Mouse (Mus musculus): ENCODE measurements around the gene Tars2. TPM values are rescaled to one million over a fixed set of nuclear protein-coding genes. Genes with fewer than 3 reads are reported as not detected.

Tars2 gene
- polyA plus RNA-seq, 1 experiment from 2014 or later, result 41.3 TPM

GRCm38 (mm10) chr3:95706273-95706672 lies 53.7 kb downstream of the Tars2 start:
- no peak for ATAC-seq (replicated peaks; ENCODE audit: extremely low read depth, insufficient read depth, low FRiP score)

GRCm38 (mm10) chr3:95704612-95705011 lies 55.4 kb downstream of the Tars2 start:
- Histone ChIP-seq H3K9ac (ENCODE audit: low read length) (no peak overlapping the region), H3K4me2 (ENCODE audit: low read depth, low read length) (no peak overlapping the region), H3K27me3 (ENCODE audit: control insufficient read depth, insufficient read depth, low read length) (no peaks in the 10 kb centered on the region), H3K27ac (ENCODE audit: low read length) (no peak overlapping the region), H3K9me3 (replicated peaks; ENCODE audit: control insufficient read depth, low read length) (no peaks in the 10 kb centered on the region), H3K4me1 (ENCODE audit: control insufficient read depth, insufficient read depth, low read length) (peaks cover 15% of the 10 kb centered on the region), H3K36me3 (ENCODE audit: control insufficient read depth, insufficient read depth) (no peaks in the 10 kb centered on the region), H3K4me3 (ENCODE audit: low read length) (no peak overlapping the region)
- 84% methylated on average over 4 of the region's 4 CpGs for WGBS
- no peak for ATAC-seq (replicated peaks; ENCODE audit: extremely low read depth, insufficient read depth, low FRiP score)

More at GRCm38 (mm10) chr3:95706273-95706672, 53.7 kb downstream of the Tars2 start:
- Histone ChIP-seq H3K9ac (ENCODE audit: low read length) (no peak overlapping the region), H3K4me1 (ENCODE audit: control insufficient read depth, insufficient read depth, low read length) (peaks cover 8% of the 10 kb centered on the region), H3K4me3 (ENCODE audit: low read length) (no peak overlapping the region), H3K27me3 (ENCODE audit: control insufficient read depth, insufficient read depth, low read length) (no peaks in the 10 kb centered on the region), H3K9me3 (replicated peaks; ENCODE audit: control insufficient read depth, low read length) (no peaks in the 10 kb centered on the region), H3K4me2 (ENCODE audit: low read depth, low read length) (no peak overlapping the region), H3K36me3 (ENCODE audit: control insufficient read depth, insufficient read depth) (no peaks in the 10 kb centered on the region), H3K27ac (ENCODE audit: low read length) (no peak overlapping the region)
- WGBS, result 86% methylated on average over 4 of the region's 4 CpGs

- Histone ChIP-seq H3K4me3 (ENCODE audit: low read length) (no peak overlapping the region), H3K36me3 (ENCODE audit: control insufficient read depth, insufficient read depth) (no peaks in the 10 kb centered on the region), H3K4me2 (ENCODE audit: low read depth, low read length) (no peak overlapping the region), H3K9ac (ENCODE audit: low read length) (no peak overlapping the region), H3K4me1 (ENCODE audit: control insufficient read depth, insufficient read depth, low read length) (peaks cover 15% of the 10 kb centered on the region), H3K27ac (ENCODE audit: low read length) (no peak overlapping the region), H3K9me3 (replicated peaks; ENCODE audit: control insufficient read depth, low read length) (no peaks in the 10 kb centered on the region), H3K27me3 (ENCODE audit: control insufficient read depth, insufficient read depth, low read length) (no peaks in the 10 kb centered on the region)
- ATAC-seq (replicated peaks; ENCODE audit: extremely low read depth, insufficient read depth, low FRiP score), result no peak
- 85% methylated on average over 3 of the region's 3 CpGs for WGBS
These were observed 56.7 kb downstream of the Tars2 start for GRCm38 (mm10) chr3:95703276-95703675.

DNA sequence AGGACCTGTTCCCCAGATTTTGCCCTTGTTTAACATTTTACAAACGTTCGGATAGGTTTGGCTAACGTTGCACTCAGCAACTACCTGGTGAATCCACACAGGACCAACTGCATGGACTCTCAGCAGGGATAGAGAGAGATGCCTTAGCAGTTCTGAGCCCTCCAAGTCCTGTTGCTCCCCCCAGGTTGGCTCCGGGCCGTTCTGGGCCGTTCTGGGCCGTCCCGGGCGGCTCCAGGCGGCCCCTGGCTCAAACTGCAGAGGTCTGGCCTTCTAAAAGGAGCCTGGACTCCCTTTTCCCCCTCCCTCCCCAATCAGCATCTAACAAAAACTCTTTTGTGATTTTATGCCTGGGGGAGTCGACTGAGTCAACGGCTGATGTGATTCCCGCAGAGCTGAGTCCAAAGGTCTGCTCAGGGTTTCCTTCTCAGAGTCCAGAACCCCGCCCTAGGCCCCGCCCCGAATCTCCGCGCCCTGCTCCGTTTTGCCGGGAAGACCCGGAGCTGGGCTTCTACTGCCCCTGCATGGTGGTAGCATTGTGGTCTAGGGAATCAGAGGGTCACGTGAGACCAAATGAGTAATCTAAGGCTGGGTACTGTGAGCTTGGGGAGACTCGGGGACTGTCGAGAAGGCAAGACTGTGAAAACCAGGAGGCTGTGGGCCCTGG lies 58.0 kb downstream of the Tars2 start:
- Histone ChIP-seq H3K27ac (ENCODE audit: low read length) (peak overlapping the region; percentile 70), H3K9ac (ENCODE audit: low read length) (peak overlapping the region; percentile 71), H3K4me3 (ENCODE audit: low read length) (peak overlapping the region; percentile 39), H3K27me3 (ENCODE audit: control insufficient read depth, insufficient read depth, low read length) (no peaks in the 10 kb centered on the region), H3K9me3 (replicated peaks; ENCODE audit: control insufficient read depth, low read length) (no peaks in the 10 kb centered on the region), H3K4me2 (ENCODE audit: low read depth, low read length) (peak overlapping the region; percentile 73), H3K4me1 (ENCODE audit: control insufficient read depth, insufficient read depth, low read length) (peaks cover 15% of the 10 kb centered on the region), H3K36me3 (ENCODE audit: control insufficient read depth, insufficient read depth) (no peaks in the 10 kb centered on the region)
- 8% methylated on average over 24 of the region's 24 CpGs for WGBS
- peak; percentile 90 for ATAC-seq (replicated peaks; ENCODE audit: extremely low read depth, insufficient read depth, low FRiP score)

- peak overlapping the region; percentile 60; the same call in 1 of the 2 replicates for H3K27ac ChIP-seq (ENCODE audit: low read length)
These were observed 58.9 kb downstream of the Tars2 start for GRCm38 (mm10) chr3:95701085-95701484.

GRCm38 (mm10) chr3:95700233-95700681 lies 59.7 kb downstream of the Tars2 start:
- H3K4me1 ChIP-seq (ENCODE audit: control insufficient read depth, insufficient read depth, low read length), result peaks cover 31% of the 10 kb centered on the region
- 60% methylated on average over 6 of the region's 6 CpGs for WGBS
- no peak for ATAC-seq (replicated peaks; ENCODE audit: extremely low read depth, insufficient read depth, low FRiP score)
- no peak overlapping the region for H3K9ac ChIP-seq (ENCODE audit: low read length)
- no peaks in the 10 kb centered on the region for H3K9me3 ChIP-seq (replicated peaks; ENCODE audit: control insufficient read depth, low read length)
- no peak overlapping the region for H3K27ac ChIP-seq (ENCODE audit: low read length)
- H3K27me3 ChIP-seq (ENCODE audit: control insufficient read depth, insufficient read depth, low read length), result no peaks in the 10 kb centered on the region
- H3K4me3 ChIP-seq (ENCODE audit: low read length), result no peak overlapping the region
- no peaks in the 10 kb centered on the region for H3K36me3 ChIP-seq (ENCODE audit: control insufficient read depth, insufficient read depth)
- H3K4me2 ChIP-seq (ENCODE audit: low read depth, low read length), result no peak overlapping the region

More at GRCm38 (mm10) chr3:95701085-95701484, 58.9 kb downstream of the Tars2 start:
- no peak for ATAC-seq (replicated peaks; ENCODE audit: extremely low read depth, insufficient read depth, low FRiP score)
- no peaks in the 10 kb centered on the region for H3K9me3 ChIP-seq (replicated peaks; ENCODE audit: control insufficient read depth, low read length)
- H3K27me3 ChIP-seq (ENCODE audit: control insufficient read depth, insufficient read depth, low read length), result no peaks in the 10 kb centered on the region
- whole genome bisulfite sequencing, result 63% methylated on average over 2 of the region's 2 CpGs
- H3K4me2 ChIP-seq (ENCODE audit: low read depth, low read length), result no peak overlapping the region
- H3K36me3 ChIP-seq (ENCODE audit: control insufficient read depth, insufficient read depth), result no peaks in the 10 kb centered on the region
- H3K9ac ChIP-seq (ENCODE audit: low read length), result no peak overlapping the region
- H3K4me1 ChIP-seq (ENCODE audit: control insufficient read depth, insufficient read depth, low read length), result peaks cover 23% of the 10 kb centered on the region
- no peak overlapping the region for H3K4me3 ChIP-seq (ENCODE audit: low read length)

DNA sequence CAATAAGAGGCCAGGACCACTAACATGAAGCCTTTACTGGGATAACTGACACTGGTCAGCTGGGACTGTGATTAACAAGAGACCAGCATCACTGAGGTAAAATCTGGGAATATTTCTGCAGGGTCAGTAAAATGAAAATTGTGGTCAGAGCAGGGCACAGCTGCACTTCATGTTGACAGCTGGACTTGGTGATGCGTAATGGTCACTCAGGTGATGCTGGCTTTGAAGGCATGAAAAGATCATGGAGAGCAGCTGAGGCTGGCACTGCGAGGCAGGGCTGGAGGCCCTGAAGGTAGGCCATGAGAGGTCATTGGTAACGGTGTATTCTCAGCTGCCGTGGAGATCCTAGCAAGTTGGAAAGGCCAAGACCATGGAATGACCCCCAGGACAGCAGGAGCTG lies 61.7 kb downstream of the Tars2 start:
- no peak overlapping the region for H3K27ac ChIP-seq (ENCODE audit: low read length)
- no peak overlapping the region for H3K4me3 ChIP-seq (ENCODE audit: low read length)
- H3K36me3 ChIP-seq (ENCODE audit: control insufficient read depth, insufficient read depth), result no peaks in the 10 kb centered on the region
- ATAC-seq (replicated peaks; ENCODE audit: extremely low read depth, insufficient read depth, low FRiP score), result no peak
- H3K4me1 ChIP-seq (ENCODE audit: control insufficient read depth, insufficient read depth, low read length), result peaks cover 51% of the 10 kb centered on the region
- WGBS, result 95% methylated on average over 4 of the region's 4 CpGs
- H3K27me3 ChIP-seq (ENCODE audit: control insufficient read depth, insufficient read depth, low read length), result no peaks in the 10 kb centered on the region
- H3K9me3 ChIP-seq (replicated peaks; ENCODE audit: control insufficient read depth, low read length), result no peaks in the 10 kb centered on the region
- no peak overlapping the region for H3K4me2 ChIP-seq (ENCODE audit: low read depth, low read length)
- no peak overlapping the region for H3K9ac ChIP-seq (ENCODE audit: low read length)

DNA sequence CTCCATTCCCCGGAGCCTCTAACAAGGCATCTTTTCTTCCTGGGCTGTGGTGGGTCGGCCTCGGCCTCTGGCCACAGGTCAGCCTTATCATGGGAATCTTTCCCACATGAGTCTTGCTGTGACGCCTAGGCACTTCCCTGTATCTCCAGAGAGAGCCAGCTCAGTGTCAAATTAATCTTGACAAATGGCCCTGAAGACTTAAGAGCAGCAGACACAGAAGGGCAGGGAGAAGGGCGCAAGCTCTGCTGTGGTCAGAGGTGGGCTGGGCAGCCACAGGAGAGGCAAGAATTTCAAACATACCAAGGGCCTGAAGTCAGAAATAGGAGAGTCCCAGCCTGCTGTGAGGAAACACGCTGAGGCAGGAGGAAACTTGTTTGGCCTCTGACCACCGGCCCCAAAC lies 63.6 kb downstream of the Tars2 start:
- no peaks in the 10 kb centered on the region for H3K36me3 ChIP-seq (ENCODE audit: control insufficient read depth, insufficient read depth)
- peaks cover 55% of the 10 kb centered on the region for H3K4me1 ChIP-seq (ENCODE audit: control insufficient read depth, insufficient read depth, low read length)
- H3K9me3 ChIP-seq (replicated peaks; ENCODE audit: control insufficient read depth, low read length), result no peaks in the 10 kb centered on the region

GRCm38 (mm10) chr3:95695796-95696195 lies 64.2 kb downstream of the Tars2 start:
- Histone ChIP-seq H3K4me1 (ENCODE audit: control insufficient read depth, insufficient read depth, low read length) (peaks cover 50% of the 10 kb centered on the region), H3K9ac (ENCODE audit: low read length) (peak overlapping the region; percentile 64), H3K36me3 (ENCODE audit: control insufficient read depth, insufficient read depth) (no peaks in the 10 kb centered on the region), H3K4me2 (ENCODE audit: low read depth, low read length) (peak overlapping the region; percentile 42), H3K9me3 (replicated peaks; ENCODE audit: control insufficient read depth, low read length) (0 out of 2 replicates have a peak, but pooled peaks cover 2% of the 10 kb centered on the region), H3K27me3 (ENCODE audit: control insufficient read depth, insufficient read depth, low read length) (no peaks in the 10 kb centered on the region), H3K4me3 (ENCODE audit: low read length) (no peak overlapping the region), H3K27ac (ENCODE audit: low read length) (peak overlapping the region; percentile 95)
- 50% methylated on average over 3 of the region's 3 CpGs for WGBS
- ATAC-seq (replicated peaks; ENCODE audit: extremely low read depth, insufficient read depth, low FRiP score), result no peak

More for the DNA sequence above, 63.6 kb downstream of the Tars2 start:
- 25% methylated on average over 7 of the region's 7 CpGs for WGBS
- H3K27ac ChIP-seq (ENCODE audit: low read length), result peak overlapping the region; percentile 95
- H3K4me2 ChIP-seq (ENCODE audit: low read depth, low read length), result no peak overlapping the region
- no peaks in the 10 kb centered on the region for H3K27me3 ChIP-seq (ENCODE audit: control insufficient read depth, insufficient read depth, low read length)
- no peak for ATAC-seq (replicated peaks; ENCODE audit: extremely low read depth, insufficient read depth, low FRiP score)
- H3K9ac ChIP-seq (ENCODE audit: low read length), result peak overlapping the region; percentile 50
- no peak overlapping the region for H3K4me3 ChIP-seq (ENCODE audit: low read length)
